Mouse (Mus musculus): ENCODE data around the gene Txn1. TPM values are rescaled to one million over a fixed set of nuclear protein-coding genes. Genes with fewer than 3 reads are reported as not detected.

The Txn1 gene
- polyA plus RNA-seq, 1 experiment from 2014 or later, result 292 TPM

GRCm38 (mm10) chr4:57940631-57941030 lies 15.6 kb downstream of the Txn1 start:
- Histone ChIP-seq H3K4me2 (no peak overlapping the region), H3K9ac (no peak overlapping the region), H3K4me3 (no peak overlapping the region), H3K36me3 (peaks cover 35% of the 10 kb centered on the region), H3K27ac (replicated peaks) (no peak overlapping the region), H3K4me1 (no peaks in the 10 kb centered on the region), H3K27me3 (replicated peaks) (no peaks in the 10 kb centered on the region), H3K9me3 (no peaks in the 10 kb centered on the region)
- ATAC-seq (ENCODE audit: extremely low read depth, insufficient number of reproducible peaks, low FRiP score, low TSS enrichment), result no peak
- WGBS, result 64% methylated on average over 4 of the region's 4 CpGs

- Histone ChIP-seq H3K27me3 (replicated peaks) (no peaks in the 10 kb centered on the region), H3K9me3 (0 out of 2 replicates have a peak, but pooled peaks cover 4% of the 10 kb centered on the region), H3K9ac (no peak overlapping the region), H3K4me1 (no peaks in the 10 kb centered on the region), H3K4me3 (no peak overlapping the region), H3K27ac (replicated peaks) (no peak overlapping the region), H3K36me3 (peaks cover 2% of the 10 kb centered on the region; the same call in 1 of the 2 replicates), H3K4me2 (no peak overlapping the region)
- ATAC-seq (ENCODE audit: extremely low read depth, insufficient number of reproducible peaks, low FRiP score, low TSS enrichment), result no peak
- 74% methylated on average over 6 of the region's 6 CpGs for WGBS
Observed at GRCm38 (mm10) chr4:57937292-57937691, 18.9 kb downstream of the Txn1 start.

GRCm38 (mm10) chr4:57934181-57934580 lies 22.0 kb downstream of the Txn1 start:
- Histone ChIP-seq H3K27ac (replicated peaks) (no peak overlapping the region), H3K9me3 (0 out of 2 replicates have a peak, but pooled peaks cover 4% of the 10 kb centered on the region), H3K27me3 (replicated peaks) (no peaks in the 10 kb centered on the region), H3K4me2 (no peak overlapping the region), H3K36me3 (no peaks in the 10 kb centered on the region), H3K4me1 (no peaks in the 10 kb centered on the region), H3K9ac (no peak overlapping the region), H3K4me3 (no peak overlapping the region)
- ATAC-seq (ENCODE audit: extremely low read depth, insufficient number of reproducible peaks, low FRiP score, low TSS enrichment), result no peak
- 61% methylated on average over 5 of the region's 5 CpGs for WGBS

GRCm38 (mm10) chr4:57930559-57931170 lies 25.5 kb downstream of the Txn1 start:
- no peak overlapping the region for H3K27ac ChIP-seq (replicated peaks)
- no peaks in the 10 kb centered on the region for H3K4me1 ChIP-seq
- 0 out of 2 replicates have a peak, but pooled peaks cover 4% of the 10 kb centered on the region for H3K9me3 ChIP-seq
- no peak overlapping the region for H3K4me3 ChIP-seq
- no peak for ATAC-seq (ENCODE audit: extremely low read depth, insufficient number of reproducible peaks, low FRiP score, low TSS enrichment)
- H3K4me2 ChIP-seq, result no peak overlapping the region
- H3K36me3 ChIP-seq, result no peaks in the 10 kb centered on the region
- H3K27me3 ChIP-seq (replicated peaks), result no peaks in the 10 kb centered on the region
- H3K9ac ChIP-seq, result no peak overlapping the region
- 68% methylated on average over 5 of the region's 5 CpGs for WGBS

GRCm38 (mm10) chr4:57927464-57928205 lies 28.6 kb downstream of the Txn1 start:
- H3K4me2 ChIP-seq, result no peak overlapping the region
- no peaks in the 10 kb centered on the region for H3K36me3 ChIP-seq
- 0 out of 2 replicates have a peak, but pooled peaks cover 2% of the 10 kb centered on the region for H3K9me3 ChIP-seq
- WGBS, result 23% methylated on average over 3 of the region's 3 CpGs
- no peak overlapping the region for H3K4me3 ChIP-seq
- ATAC-seq (ENCODE audit: extremely low read depth, insufficient number of reproducible peaks, low FRiP score, low TSS enrichment), result no peak
- no peaks in the 10 kb centered on the region for H3K27me3 ChIP-seq (replicated peaks)
- no peaks in the 10 kb centered on the region for H3K4me1 ChIP-seq
- H3K27ac ChIP-seq (replicated peaks), result no peak overlapping the region
- no peak overlapping the region for H3K9ac ChIP-seq

GRCm38 (mm10) chr4:57924556-57925071 lies 31.6 kb downstream of the Txn1 start:
- Histone ChIP-seq H3K4me2 (no peak overlapping the region), H3K4me1 (0 out of 2 replicates have a peak, but pooled peaks cover 7% of the 10 kb centered on the region), H3K27ac (replicated peaks) (no peak overlapping the region), H3K36me3 (no peaks in the 10 kb centered on the region), H3K27me3 (replicated peaks) (no peaks in the 10 kb centered on the region; the same call in 1 of the 2 replicates), H3K4me3 (no peak overlapping the region), H3K9ac (no peak overlapping the region), H3K9me3 (no peaks in the 10 kb centered on the region)
- no peak for ATAC-seq (ENCODE audit: extremely low read depth, insufficient number of reproducible peaks, low FRiP score, low TSS enrichment)
- WGBS, result 80% methylated on average over 6 of the region's 6 CpGs

- Histone ChIP-seq H3K27ac (replicated peaks) (no peak overlapping the region), H3K9me3 (no peaks in the 10 kb centered on the region), H3K9ac (no peak overlapping the region), H3K4me1 (0 out of 2 replicates have a peak, but pooled peaks cover 10% of the 10 kb centered on the region), H3K4me2 (no peak overlapping the region), H3K27me3 (replicated peaks) (peaks cover 3% of the 10 kb centered on the region; the same call in 1 of the 2 replicates), H3K4me3 (no peak overlapping the region), H3K36me3 (no peaks in the 10 kb centered on the region)
- 66% methylated on average over 5 of the region's 5 CpGs for WGBS
- no peak for ATAC-seq (ENCODE audit: extremely low read depth, insufficient number of reproducible peaks, low FRiP score, low TSS enrichment)
Observed at GRCm38 (mm10) chr4:57922171-57922570, 34.0 kb downstream of the Txn1 start.

GRCm38 (mm10) chr4:57920522-57920921 lies 35.7 kb downstream of the Txn1 start:
- WGBS, result 88% methylated on average over 1 of the region's 1 CpGs

GRCm38 (mm10) chr4:57919494-57920423 lies 36.5 kb downstream of the Txn1 start:
- Histone ChIP-seq H3K36me3 (no peaks in the 10 kb centered on the region), H3K4me1 (peaks cover 27% of the 10 kb centered on the region), H3K9me3 (no peaks in the 10 kb centered on the region), H3K4me3 (no peak overlapping the region), H3K4me2 (no peak overlapping the region), H3K27me3 (replicated peaks) (peaks cover 9% of the 10 kb centered on the region), H3K9ac (no peak overlapping the region), H3K27ac (replicated peaks) (no peak overlapping the region)
- WGBS, result 28% methylated on average over 8 of the region's 8 CpGs
- no peak for ATAC-seq (ENCODE audit: extremely low read depth, insufficient number of reproducible peaks, low FRiP score, low TSS enrichment)

More at GRCm38 (mm10) chr4:57920522-57920921, 35.7 kb downstream of the Txn1 start:
- Histone ChIP-seq H3K4me2 (no peak overlapping the region), H3K9ac (no peak overlapping the region), H3K27ac (replicated peaks) (no peak overlapping the region), H3K27me3 (replicated peaks) (peaks cover 3% of the 10 kb centered on the region; the same call in 1 of the 2 replicates), H3K4me3 (no peak overlapping the region), H3K36me3 (no peaks in the 10 kb centered on the region), H3K4me1 (peaks cover 24% of the 10 kb centered on the region), H3K9me3 (no peaks in the 10 kb centered on the region)
- ATAC-seq (ENCODE audit: extremely low read depth, insufficient number of reproducible peaks, low FRiP score, low TSS enrichment), result no peak

GRCm38 (mm10) chr4:57916711-57917110 lies 39.5 kb downstream of the Txn1 start:
- no peaks in the 10 kb centered on the region for H3K9me3 ChIP-seq
- H3K4me2 ChIP-seq, result peak overlapping the region; percentile 68
- peaks cover 10% of the 10 kb centered on the region for H3K27me3 ChIP-seq (replicated peaks)
- WGBS, result 73% methylated on average over 4 of the region's 4 CpGs
- ATAC-seq (ENCODE audit: extremely low read depth, insufficient number of reproducible peaks, low FRiP score, low TSS enrichment), result no peak
- peak overlapping the region; percentile 40; the same call in 1 of the 2 replicates for H3K4me3 ChIP-seq
- no peak overlapping the region for H3K9ac ChIP-seq
- H3K27ac ChIP-seq (replicated peaks), result no peak overlapping the region
- peaks cover 33% of the 10 kb centered on the region for H3K4me1 ChIP-seq
- no peaks in the 10 kb centered on the region for H3K36me3 ChIP-seq

Data from heart, embryonic 13.5 days (tissue).